Mouse (Mus musculus): Measurements from ENCODE around the gene Lpcat4. TPM values are rescaled to one million over a fixed set of nuclear protein-coding genes. Genes with fewer than 3 reads are reported as not detected.
A peak's percentile ranks its signal among the peaks of the same experiment; 100 is the strongest.

Gene Lpcat4
- polyA plus RNA-seq, 1 experiment from 2014 or later = 13.9 TPM

GRCm38 (mm10) chr2:112266242-112266592, 26.9 kb downstream of the Lpcat4 start, which contains the start of gene Gm21985:
TSS of gene Gm21985 (plus strand) at chr2:112266314.
- Histone ChIP-seq H3K9ac (replicated peaks; ENCODE audit: low read length) (peak within 1 kb of the TSS; percentile 81), H3K4me1 (ENCODE audit: control insufficient read depth, insufficient read depth, low read length) (peaks cover 48% of the 10 kb centered on the region), H3K27me3 (ENCODE audit: control insufficient read depth, insufficient read depth, low read length) (no peaks in the 10 kb centered on the region), H3K4me3 (replicated peaks; ENCODE audit: low read depth, low read length) (peak within 1 kb of the TSS; percentile 82), H3K4me2 (ENCODE audit: low read length) (peak within 1 kb of the TSS; percentile 94), H3K27ac (replicated peaks; ENCODE audit: low read depth, low read length) (peak within 1 kb of the TSS; percentile 94), H3K9me3 (ENCODE audit: control insufficient read depth, low read length) (no peaks in the 10 kb centered on the region), H3K36me3 (ENCODE audit: control insufficient read depth, insufficient read depth, low read length) (no peaks in the 10 kb centered on the region)
- peak; percentile 31 for ATAC-seq (ENCODE audit: low FRiP score, low TSS enrichment)
- 3% methylated on average over 11 of the region's 11 CpGs for WGBS
- peak; percentile 68 for DNase-seq

GRCm38 (mm10) chr2:112266780-112267179, 27.5 kb downstream of the Lpcat4 start:
- Histone ChIP-seq H3K27ac (replicated peaks; ENCODE audit: low read depth, low read length) (no peak overlapping the region), H3K9me3 (ENCODE audit: control insufficient read depth, low read length) (no peaks in the 10 kb centered on the region), H3K27me3 (ENCODE audit: control insufficient read depth, insufficient read depth, low read length) (no peaks in the 10 kb centered on the region), H3K4me1 (ENCODE audit: control insufficient read depth, insufficient read depth, low read length) (peaks cover 48% of the 10 kb centered on the region), H3K4me3 (replicated peaks; ENCODE audit: low read depth, low read length) (peak overlapping the region; percentile 82), H3K36me3 (ENCODE audit: control insufficient read depth, insufficient read depth, low read length) (no peaks in the 10 kb centered on the region), H3K4me2 (ENCODE audit: low read length) (peak overlapping the region; percentile 94), H3K9ac (replicated peaks; ENCODE audit: low read length) (peak overlapping the region; percentile 81)
- 56% methylated on average over 10 of the region's 10 CpGs for WGBS
- peak; percentile 29 for DNase-seq
- ATAC-seq (ENCODE audit: low FRiP score, low TSS enrichment) = no peak

- peak overlapping the region; percentile 94 for H3K4me2 ChIP-seq (ENCODE audit: low read length)
- H3K4me3 ChIP-seq (replicated peaks; ENCODE audit: low read depth, low read length) = peak overlapping the region; percentile 82
- no peak overlapping the region for H3K9ac ChIP-seq (replicated peaks; ENCODE audit: low read length)
- no peaks in the 10 kb centered on the region for H3K9me3 ChIP-seq (ENCODE audit: control insufficient read depth, low read length)
- H3K27ac ChIP-seq (replicated peaks; ENCODE audit: low read depth, low read length) = no peak overlapping the region
- no peaks in the 10 kb centered on the region for H3K27me3 ChIP-seq (ENCODE audit: control insufficient read depth, insufficient read depth, low read length)
- ATAC-seq (ENCODE audit: low FRiP score, low TSS enrichment) (no peak), DNase-seq (no peak)
- WGBS = 83% methylated on average over 8 of the region's 8 CpGs
- H3K36me3 ChIP-seq (ENCODE audit: control insufficient read depth, insufficient read depth, low read length) = no peaks in the 10 kb centered on the region
- peaks cover 45% of the 10 kb centered on the region for H3K4me1 ChIP-seq (ENCODE audit: control insufficient read depth, insufficient read depth, low read length)
Measured at GRCm38 (mm10) chr2:112267547-112268269, 28.4 kb downstream of the Lpcat4 start.

- Histone ChIP-seq H3K27ac (replicated peaks; ENCODE audit: low read depth, low read length) (no peak overlapping the region), H3K9ac (replicated peaks; ENCODE audit: low read length) (no peak overlapping the region)
- WGBS = 88% methylated on average over 2 of the region's 2 CpGs
Measured at GRCm38 (mm10) chr2:112270011-112270410, 30.7 kb downstream of the Lpcat4 start.

GRCm38 (mm10) chr2:112272909-112273308, 33.6 kb downstream of the Lpcat4 start:
- Histone ChIP-seq H3K9me3 (ENCODE audit: control insufficient read depth, low read length) (no peaks in the 10 kb centered on the region), H3K27me3 (ENCODE audit: control insufficient read depth, insufficient read depth, low read length) (no peaks in the 10 kb centered on the region)
- no peak for ATAC-seq (ENCODE audit: low FRiP score, low TSS enrichment)

More at GRCm38 (mm10) chr2:112270011-112270410, 30.7 kb downstream of the Lpcat4 start:
- no peaks in the 10 kb centered on the region for H3K9me3 ChIP-seq (ENCODE audit: control insufficient read depth, low read length)
- H3K36me3 ChIP-seq (ENCODE audit: control insufficient read depth, insufficient read depth, low read length) = no peaks in the 10 kb centered on the region
- DNase-seq (no peak), ATAC-seq (ENCODE audit: low FRiP score, low TSS enrichment) (no peak)
- H3K4me3 ChIP-seq (replicated peaks; ENCODE audit: low read depth, low read length) = no peak overlapping the region; the same call in 1 of the 2 replicates
- peak overlapping the region; percentile 22; the same call in 1 of the 2 replicates for H3K4me2 ChIP-seq (ENCODE audit: low read length)
- H3K27me3 ChIP-seq (ENCODE audit: control insufficient read depth, insufficient read depth, low read length) = no peaks in the 10 kb centered on the region
- peaks cover 37% of the 10 kb centered on the region for H3K4me1 ChIP-seq (ENCODE audit: control insufficient read depth, insufficient read depth, low read length)

GRCm38 (mm10) chr2:112273474-112273873, 34.2 kb downstream of the Lpcat4 start:
- ATAC-seq (ENCODE audit: low FRiP score, low TSS enrichment) (no peak), DNase-seq (no peak)
- Histone ChIP-seq H3K9me3 (ENCODE audit: control insufficient read depth, low read length) (no peaks in the 10 kb centered on the region), H3K36me3 (ENCODE audit: control insufficient read depth, insufficient read depth, low read length) (no peaks in the 10 kb centered on the region), H3K4me3 (replicated peaks; ENCODE audit: low read depth, low read length) (no peak overlapping the region), H3K27ac (replicated peaks; ENCODE audit: low read depth, low read length) (no peak overlapping the region), H3K4me2 (ENCODE audit: low read length) (no peak overlapping the region), H3K9ac (replicated peaks; ENCODE audit: low read length) (no peak overlapping the region), H3K4me1 (ENCODE audit: control insufficient read depth, insufficient read depth, low read length) (peaks cover 15% of the 10 kb centered on the region), H3K27me3 (ENCODE audit: control insufficient read depth, insufficient read depth, low read length) (no peaks in the 10 kb centered on the region)
- 91% methylated on average over 6 of the region's 6 CpGs for WGBS

More at GRCm38 (mm10) chr2:112272909-112273308, 33.6 kb downstream of the Lpcat4 start:
- no peak overlapping the region for H3K27ac ChIP-seq (replicated peaks; ENCODE audit: low read depth, low read length)
- H3K9ac ChIP-seq (replicated peaks; ENCODE audit: low read length) = no peak overlapping the region
- H3K4me1 ChIP-seq (ENCODE audit: control insufficient read depth, insufficient read depth, low read length) = peaks cover 20% of the 10 kb centered on the region
- 94% methylated on average over 2 of the region's 2 CpGs for WGBS
- no peak overlapping the region for H3K4me2 ChIP-seq (ENCODE audit: low read length)
- DNase-seq = no peak
- H3K4me3 ChIP-seq (replicated peaks; ENCODE audit: low read depth, low read length) = no peak overlapping the region
- H3K36me3 ChIP-seq (ENCODE audit: control insufficient read depth, insufficient read depth, low read length) = no peaks in the 10 kb centered on the region

- Histone ChIP-seq H3K27ac (replicated peaks; ENCODE audit: low read depth, low read length) (no peak overlapping the region), H3K4me2 (ENCODE audit: low read length) (no peak overlapping the region), H3K9me3 (ENCODE audit: control insufficient read depth, low read length) (no peaks in the 10 kb centered on the region), H3K9ac (replicated peaks; ENCODE audit: low read length) (no peak overlapping the region), H3K4me1 (ENCODE audit: control insufficient read depth, insufficient read depth, low read length) (no peaks in the 10 kb centered on the region), H3K27me3 (ENCODE audit: control insufficient read depth, insufficient read depth, low read length) (no peaks in the 10 kb centered on the region), H3K4me3 (replicated peaks; ENCODE audit: low read depth, low read length) (no peak overlapping the region), H3K36me3 (ENCODE audit: control insufficient read depth, insufficient read depth, low read length) (no peaks in the 10 kb centered on the region)
- ATAC-seq (ENCODE audit: low FRiP score, low TSS enrichment) = no peak
- DNase-seq = no peak
- WGBS = 94% methylated on average over 3 of the region's 3 CpGs
Measured at GRCm38 (mm10) chr2:112276870-112277269, 37.6 kb downstream of the Lpcat4 start.

- Histone ChIP-seq H3K4me2 (ENCODE audit: low read length) (no peak overlapping the region), H3K9me3 (ENCODE audit: control insufficient read depth, low read length) (no peaks in the 10 kb centered on the region), H3K4me1 (ENCODE audit: control insufficient read depth, insufficient read depth, low read length) (peaks cover 11% of the 10 kb centered on the region), H3K27me3 (ENCODE audit: control insufficient read depth, insufficient read depth, low read length) (no peaks in the 10 kb centered on the region), H3K4me3 (replicated peaks; ENCODE audit: low read depth, low read length) (no peak overlapping the region), H3K9ac (replicated peaks; ENCODE audit: low read length) (no peak overlapping the region), H3K36me3 (ENCODE audit: control insufficient read depth, insufficient read depth, low read length) (no peaks in the 10 kb centered on the region), H3K27ac (replicated peaks; ENCODE audit: low read depth, low read length) (no peak overlapping the region)
- ATAC-seq (ENCODE audit: low FRiP score, low TSS enrichment) (no peak), DNase-seq (no peak)
- 89% methylated on average over 1 of the region's 1 CpGs for WGBS
Measured at GRCm38 (mm10) chr2:112282846-112283245, 43.6 kb downstream of the Lpcat4 start.

Data from midbrain, embryonic 14.5 days (tissue).